Mouse (Mus musculus) midbrain, embryonic 12.5 days (tissue): Measurements from ENCODE around the gene Rnf150. TPM values are rescaled to one million over a fixed set of nuclear protein-coding genes. Genes with fewer than 3 reads are reported as not detected.

ENCODE experiments used
- ATAC-seq: fragments of 200-750 bp; cut with Nextera tagmentation; 2 replicates; pipeline ENCODE4 v1.8.0; 2017; ENCODE audit warnings: low read depth, moderate TSS enrichment, moderate library complexity; ENCODE audit not compliant: low FRiP score
- H3K27ac ChIP-seq: fragments of 300-500 bp; sonication (generic); replicated peaks from 2 replicates; pipeline ENCODE4 v1.5.1; 2016; ENCODE audit warnings: mild to moderate bottlenecking
- H3K27me3 ChIP-seq: fragments of 300-500 bp; sonication (generic); 2 replicates; pipeline ENCODE4 v1.6.1; 2016; ENCODE audit warnings: mild to moderate bottlenecking
- H3K36me3 ChIP-seq: fragments of 300-500 bp; sonication (generic); 2 replicates; pipeline ENCODE4 v1.6.1; 2016
- H3K4me1 ChIP-seq: fragments of 300-500 bp; sonication (generic); 2 replicates; pipeline ENCODE4 v1.6.1; 2016
- H3K4me2 ChIP-seq: fragments of 300-500 bp; sonication (generic); replicated peaks from 2 replicates; pipeline ENCODE4 v1.6.1; 2016; ENCODE audit warnings: mild to moderate bottlenecking, moderate library complexity
- H3K4me3 ChIP-seq: fragments of 300-500 bp; sonication (generic); 2 replicates; pipeline ENCODE4 v1.5.1; 2016; ENCODE audit warnings: mild to moderate bottlenecking
- H3K9ac ChIP-seq: fragments of 300-500 bp; sonication (generic); replicated peaks from 2 replicates; pipeline ENCODE4 v1.6.1; 2016; ENCODE audit warnings: mild to moderate bottlenecking, moderate library complexity
- H3K9me3 ChIP-seq: fragments of 300-500 bp; sonication (generic); 2 replicates; pipeline ENCODE4 v1.6.1; 2016; ENCODE audit warnings: mild to moderate bottlenecking
- WGBS: fragments of 180-500 bp; shearing (Covaris S2); methylation state at CpG from one replicate; pipeline ENCODE4 v1.1.7; 2016; 5-methylcytosine and 5-hydroxymethylcytosine counted together
- polyA plus RNA-seq: library from polyadenylated mRNA; unstranded; fragments of >200 nt; fragmentation: Nextera tagmentation; extraction: Ambion mirVana; gene quantifications from 2 replicates; pipeline ENCODE4 v1.2.1, GENCODE M21; 2016

Rnf150 gene
- polyA plus RNA-seq, 1 experiment from 2014 or later = 2.1 TPM

DNA sequence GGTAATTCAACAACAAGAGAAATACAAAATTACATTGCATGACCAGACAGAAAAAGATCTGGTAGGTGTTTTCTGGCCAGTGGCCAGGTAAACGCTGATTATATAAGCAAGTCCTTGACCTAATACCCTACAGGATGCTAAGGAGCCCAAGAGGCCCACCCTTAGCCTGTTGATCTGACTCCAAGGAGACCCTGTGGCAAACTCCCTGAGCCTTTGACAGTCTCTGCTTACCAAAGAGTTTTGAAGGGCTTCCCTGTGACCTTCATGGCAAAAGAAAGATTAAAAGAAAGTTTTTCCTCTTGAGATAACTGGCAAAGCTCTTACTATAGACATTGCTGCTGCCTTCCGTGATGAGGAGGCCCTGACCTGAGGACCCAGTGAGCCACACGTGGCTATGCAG is 222.4 kb downstream of the Rnf150 start:
- H3K27ac ChIP-seq = no peak overlapping the region
- H3K27me3 ChIP-seq = no peaks in the 10 kb centered on the region
- no peaks in the 10 kb centered on the region for H3K9me3 ChIP-seq
- H3K4me3 ChIP-seq = no peak overlapping the region
- H3K36me3 ChIP-seq = no peaks in the 10 kb centered on the region
- no peak for ATAC-seq
- no peaks in the 10 kb centered on the region for H3K4me1 ChIP-seq
- H3K4me2 ChIP-seq = no peak overlapping the region
- H3K9ac ChIP-seq = no peak overlapping the region
- WGBS = 81% methylated on average over 3 of the region's 3 CpGs

- Histone ChIP-seq H3K4me3 (no peak overlapping the region), H3K27ac (no peak overlapping the region), H3K9ac (no peak overlapping the region), H3K9me3 (no peaks in the 10 kb centered on the region), H3K4me1 (no peaks in the 10 kb centered on the region), H3K27me3 (no peaks in the 10 kb centered on the region), H3K4me2 (no peak overlapping the region), H3K36me3 (no peaks in the 10 kb centered on the region)
- WGBS = 87% methylated on average over 8 of the region's 8 CpGs
- ATAC-seq = no peak
Measured at GRCm38 (mm10) chr8:83086625-83087024, 223.5 kb downstream of the Rnf150 start.

GRCm38 (mm10) chr8:83087604-83088003 is 224.4 kb downstream of the Rnf150 start:
- Histone ChIP-seq H3K36me3 (no peaks in the 10 kb centered on the region), H3K27ac (no peak overlapping the region), H3K27me3 (no peaks in the 10 kb centered on the region), H3K4me1 (no peaks in the 10 kb centered on the region), H3K4me3 (no peak overlapping the region), H3K4me2 (no peak overlapping the region), H3K9ac (no peak overlapping the region), H3K9me3 (no peaks in the 10 kb centered on the region)
- no peak for ATAC-seq

DNA sequence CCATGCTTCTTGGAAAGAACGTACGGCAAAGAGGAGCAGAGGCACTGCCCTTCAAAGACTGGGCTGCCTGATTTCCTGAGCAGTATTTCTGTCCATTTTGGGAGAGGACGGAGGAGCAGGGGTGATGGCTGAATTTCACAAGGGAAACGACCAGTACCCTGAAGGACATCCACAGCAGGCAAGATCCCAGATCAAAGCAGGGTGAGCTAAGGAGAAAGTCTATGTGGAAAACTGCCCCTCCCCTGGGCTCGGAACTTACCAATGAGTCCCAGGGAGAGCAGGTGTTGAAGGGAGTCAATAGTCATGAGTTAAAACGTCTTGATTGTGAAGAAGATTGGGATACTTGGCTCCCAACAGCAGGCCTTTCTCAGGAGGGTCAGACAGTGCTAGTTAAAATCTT is 225.0 kb downstream of the Rnf150 start:
- H3K4me1 ChIP-seq = no peaks in the 10 kb centered on the region
- H3K36me3 ChIP-seq = no peaks in the 10 kb centered on the region
- no peaks in the 10 kb centered on the region for H3K27me3 ChIP-seq
- H3K4me3 ChIP-seq = no peak overlapping the region
- H3K9ac ChIP-seq = no peak overlapping the region
- no peak for ATAC-seq
- H3K9me3 ChIP-seq = no peaks in the 10 kb centered on the region
- no peak overlapping the region for H3K4me2 ChIP-seq
- H3K27ac ChIP-seq = no peak overlapping the region
- WGBS = 73% methylated on average over 6 of the region's 6 CpGs

GRCm38 (mm10) chr8:83089336-83089986 is 226.3 kb downstream of the Rnf150 start:
- Histone ChIP-seq H3K9ac (no peak overlapping the region), H3K9me3 (no peaks in the 10 kb centered on the region), H3K4me2 (no peak overlapping the region), H3K36me3 (no peaks in the 10 kb centered on the region), H3K4me1 (no peaks in the 10 kb centered on the region), H3K4me3 (no peak overlapping the region), H3K27ac (no peak overlapping the region), H3K27me3 (no peaks in the 10 kb centered on the region)
- peak; percentile 76; the same call in 1 of the 2 replicates for ATAC-seq
- WGBS = 29% methylated on average over 10 of the region's 10 CpGs

DNA sequence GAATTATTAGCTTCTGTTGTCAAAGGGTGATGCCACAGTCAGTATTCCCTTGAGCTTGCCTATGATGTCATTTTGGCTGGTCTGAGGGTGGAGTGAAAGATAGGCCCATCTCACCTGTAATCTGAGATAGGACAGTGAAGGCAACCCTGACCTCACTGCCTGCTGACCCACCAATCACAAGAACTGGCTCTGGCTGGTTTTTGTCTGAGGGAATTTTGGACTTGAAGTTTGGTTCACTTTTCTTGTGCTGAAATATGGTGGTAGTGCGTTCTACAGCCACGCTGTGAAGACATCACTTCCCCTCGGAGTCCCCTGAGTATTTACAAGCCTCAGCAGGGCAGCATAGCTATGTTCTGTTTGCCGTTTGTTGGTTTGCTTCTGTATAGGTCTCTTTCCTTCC is 227.3 kb downstream of the Rnf150 start:
- Histone ChIP-seq H3K4me2 (no peak overlapping the region), H3K4me3 (no peak overlapping the region), H3K4me1 (no peaks in the 10 kb centered on the region), H3K9ac (no peak overlapping the region), H3K9me3 (no peaks in the 10 kb centered on the region), H3K36me3 (no peaks in the 10 kb centered on the region), H3K27me3 (no peaks in the 10 kb centered on the region), H3K27ac (no peak overlapping the region)
- WGBS = 81% methylated on average over 4 of the region's 4 CpGs
- ATAC-seq = no peak

- H3K4me2 ChIP-seq = no peak overlapping the region
- H3K36me3 ChIP-seq = no peaks in the 10 kb centered on the region
- no peaks in the 10 kb centered on the region for H3K4me1 ChIP-seq
- H3K9me3 ChIP-seq = no peaks in the 10 kb centered on the region
- no peak overlapping the region for H3K27ac ChIP-seq
- no peak overlapping the region for H3K9ac ChIP-seq
- no peak overlapping the region for H3K4me3 ChIP-seq
- H3K27me3 ChIP-seq = no peaks in the 10 kb centered on the region
- 51% methylated on average over 1 of the region's 1 CpGs for WGBS
- ATAC-seq = no peak
Measured at GRCm38 (mm10) chr8:83100041-83100440, 236.9 kb downstream of the Rnf150 start.

- Histone ChIP-seq H3K4me3 (no peak overlapping the region), H3K27me3 (no peaks in the 10 kb centered on the region), H3K9ac (no peak overlapping the region), H3K36me3 (no peaks in the 10 kb centered on the region), H3K9me3 (no peaks in the 10 kb centered on the region), H3K27ac (no peak overlapping the region), H3K4me1 (no peaks in the 10 kb centered on the region), H3K4me2 (no peak overlapping the region)
- 63% methylated on average over 7 of the region's 7 CpGs for WGBS
- no peak for ATAC-seq
Measured at GRCm38 (mm10) chr8:83102957-83103510, 239.9 kb downstream of the Rnf150 start.

DNA sequence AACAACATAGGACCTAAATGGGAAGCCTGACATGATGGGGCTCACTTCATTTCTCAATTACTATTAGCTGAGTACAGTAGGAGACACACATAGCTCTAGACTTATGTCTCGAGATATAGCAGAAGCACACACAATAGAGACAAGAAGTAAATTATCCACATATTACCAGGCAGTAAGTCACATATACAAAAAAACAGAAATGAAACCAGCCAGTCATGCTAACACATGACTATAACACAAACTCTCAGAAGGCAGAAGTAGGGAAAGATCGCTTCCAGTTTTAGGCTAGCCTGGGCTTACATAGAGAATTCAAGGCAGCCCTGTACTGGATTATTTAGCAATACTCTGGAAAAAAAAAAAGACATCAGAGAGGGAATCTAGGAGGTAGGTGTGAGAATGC is 240.8 kb downstream of the Rnf150 start:
- Histone ChIP-seq H3K4me2 (no peak overlapping the region), H3K9ac (no peak overlapping the region), H3K27me3 (no peaks in the 10 kb centered on the region), H3K4me1 (no peaks in the 10 kb centered on the region), H3K4me3 (no peak overlapping the region), H3K9me3 (no peaks in the 10 kb centered on the region), H3K27ac (no peak overlapping the region), H3K36me3 (no peaks in the 10 kb centered on the region)
- no peak for ATAC-seq
- 89% methylated on average over 2 of the region's 2 CpGs for WGBS

- Histone ChIP-seq H3K27ac (no peak overlapping the region), H3K36me3 (no peaks in the 10 kb centered on the region), H3K9ac (no peak overlapping the region), H3K27me3 (no peaks in the 10 kb centered on the region), H3K4me3 (no peak overlapping the region), H3K9me3 (no peaks in the 10 kb centered on the region), H3K4me1 (no peaks in the 10 kb centered on the region), H3K4me2 (no peak overlapping the region)
- ATAC-seq = no peak
- WGBS = 80% methylated on average over 7 of the region's 7 CpGs
Measured at GRCm38 (mm10) chr8:83109756-83110155, 246.6 kb downstream of the Rnf150 start.

DNA sequence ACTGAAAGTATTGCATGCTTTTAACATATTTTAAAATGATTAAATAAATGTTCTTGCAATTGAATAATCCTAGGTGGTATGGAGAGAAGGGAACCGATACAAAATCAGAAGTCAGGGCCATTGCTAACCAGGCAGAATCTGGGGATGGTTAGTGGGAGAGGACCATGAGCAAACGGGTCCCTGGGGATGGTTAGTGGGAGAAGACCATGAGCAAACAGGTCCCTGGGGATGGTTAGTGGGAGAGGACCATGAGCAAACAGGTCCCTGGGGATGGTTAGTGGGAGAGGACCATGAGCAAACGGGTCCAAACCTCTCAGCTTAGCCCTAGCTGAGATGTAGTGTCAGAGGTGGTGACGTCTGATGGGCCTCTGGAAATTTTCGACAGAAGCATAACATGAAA is 247.0 kb downstream of the Rnf150 start:
- Histone ChIP-seq H3K36me3 (no peaks in the 10 kb centered on the region), H3K9me3 (no peaks in the 10 kb centered on the region), H3K9ac (no peak overlapping the region), H3K4me2 (no peak overlapping the region), H3K27me3 (no peaks in the 10 kb centered on the region), H3K4me3 (no peak overlapping the region), H3K4me1 (no peaks in the 10 kb centered on the region), H3K27ac (no peak overlapping the region)
- no peak for ATAC-seq
- 81% methylated on average over 5 of the region's 5 CpGs for WGBS

DNA sequence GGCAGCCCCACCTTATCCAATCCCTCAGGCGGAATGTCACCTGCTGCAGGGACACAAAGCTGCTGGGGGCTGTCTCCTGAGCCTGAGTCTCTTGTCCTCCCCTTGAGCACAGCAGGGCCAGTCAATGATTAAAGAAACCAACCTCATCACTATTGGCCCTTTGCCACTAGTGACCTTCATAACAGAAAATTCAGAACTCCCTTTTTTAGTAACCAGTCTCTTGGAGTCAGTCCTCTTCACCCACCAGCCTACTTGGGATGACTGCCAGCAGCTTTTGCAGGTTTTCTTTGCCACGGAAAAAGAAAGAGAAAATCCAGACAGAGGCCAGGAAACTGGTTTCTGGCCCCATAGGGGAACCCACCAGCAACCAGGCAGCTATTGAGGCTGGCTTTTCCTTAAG is 271.9 kb downstream of the Rnf150 start:
- no peaks in the 10 kb centered on the region for H3K9me3 ChIP-seq
- no peaks in the 10 kb centered on the region for H3K27me3 ChIP-seq
- no peak overlapping the region for H3K9ac ChIP-seq
- no peak for ATAC-seq
- no peak overlapping the region for H3K27ac ChIP-seq
- no peak overlapping the region for H3K4me2 ChIP-seq
- no peaks in the 10 kb centered on the region for H3K36me3 ChIP-seq
- H3K4me1 ChIP-seq = no peaks in the 10 kb centered on the region
- 71% methylated on average over 2 of the region's 2 CpGs for WGBS
- no peak overlapping the region for H3K4me3 ChIP-seq

- WGBS = 95% methylated on average over 1 of the region's 1 CpGs
- H3K36me3 ChIP-seq = no peaks in the 10 kb centered on the region
- ATAC-seq = no peak
Measured at GRCm38 (mm10) chr8:83140068-83140467, 276.9 kb downstream of the Rnf150 start.

More at GRCm38 (mm10) chr8:83140068-83140467, 276.9 kb downstream of the Rnf150 start:
- no peaks in the 10 kb centered on the region for H3K9me3 ChIP-seq
- H3K27me3 ChIP-seq = no peaks in the 10 kb centered on the region
- no peaks in the 10 kb centered on the region for H3K4me1 ChIP-seq
- no peak overlapping the region for H3K4me2 ChIP-seq
- no peak overlapping the region for H3K9ac ChIP-seq
- H3K4me3 ChIP-seq = no peak overlapping the region
- no peak overlapping the region for H3K27ac ChIP-seq
